Mouse (Mus musculus) left cerebral cortex, postnatal 14 days (tissue): ENCODE results near the gene Ttc30a2. TPM values are rescaled to one million over a fixed set of nuclear protein-coding genes. Genes with fewer than 3 reads are reported as not detected.
"Not testable (repeated sequence)": the region's sequence is repeated elsewhere in the genome, so short reads cannot be mapped to it uniquely, and the experiment has no call there.

Experiments
- DNase-seq, 2 experiments: peaks; one replicate each; pipeline ENCODE4 v3.0.0; 2021 to 2022; ENCODE audit warnings: low spot score in 2 of 2, mixed read lengths in 1 of 2
- intact Hi-C: fragments of 180-260 bp; cut with DNase I; formaldehyde crosslinking; loops from one replicate; pipeline ENCODE4 v1.15.1; 2025
- long read RNA-seq, 2 experiments: library from polyadenylated mRNA; stranded (forward); transcript quantifications; one replicate each; pipeline ENCODE4 v2.0.0; 2021
- total RNA-seq, 2 experiments: library from RNA; stranded (reverse); gene quantifications; 2 replicates each; pipeline ENCODE4 v1.2.3; 2021

Ttc30a2 gene
- total RNA-seq, result under 1 TPM; 0.24 to 0.30 TPM
- long read RNA-seq, experiment 1, result 0 reads
- long read RNA-seq, experiment 2, result 0 reads

- intact Hi-C loops, result not testable (repeated sequence)
- peak in 1 of 2 experiments; percentile 54 for DNase-seq
These were observed at the start of gene Ttc30a2 for GRCm38 (mm10) chr2:75977752-75978368. Gene Ttc30a2 (minus strand): TSS chr2:75978170.

- intact Hi-C loops, result no loop called here
- no peak for DNase-seq
These were observed 38.9 kb upstream of the Ttc30a2 start for GRCm38 (mm10) chr2:76016890-76017289.

DNA sequence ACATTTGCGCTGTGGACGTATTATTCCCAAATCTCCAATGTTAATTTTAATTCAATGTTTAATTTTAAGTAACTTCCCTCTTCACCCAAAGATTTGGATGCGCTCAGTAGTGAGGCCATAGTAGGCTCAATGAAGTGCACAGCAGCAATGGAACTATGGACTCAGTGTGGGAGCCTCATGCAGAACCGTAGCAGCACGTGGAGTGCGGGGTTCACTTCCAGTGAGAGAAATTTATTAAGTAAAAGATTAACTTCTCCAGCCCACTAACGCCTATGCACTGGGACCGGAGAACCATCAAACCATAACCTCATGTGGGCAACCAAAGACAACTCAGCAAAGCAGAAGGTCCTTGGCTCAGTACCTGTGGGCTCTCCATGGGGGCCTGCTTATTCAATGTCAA is 38.2 kb upstream of the Ttc30a2 start:
- intact Hi-C loops, result no loop called here
- no peak for DNase-seq

GRCm38 (mm10) chr2:76015460-76015859 is 37.5 kb upstream of the Ttc30a2 start:
- no peak for DNase-seq
- intact Hi-C loops, result no loop called here

- intact Hi-C loops, result no loop called here
- DNase-seq, result no peak
These were observed 36.7 kb upstream of the Ttc30a2 start for GRCm38 (mm10) chr2:76014659-76015058.

DNA sequence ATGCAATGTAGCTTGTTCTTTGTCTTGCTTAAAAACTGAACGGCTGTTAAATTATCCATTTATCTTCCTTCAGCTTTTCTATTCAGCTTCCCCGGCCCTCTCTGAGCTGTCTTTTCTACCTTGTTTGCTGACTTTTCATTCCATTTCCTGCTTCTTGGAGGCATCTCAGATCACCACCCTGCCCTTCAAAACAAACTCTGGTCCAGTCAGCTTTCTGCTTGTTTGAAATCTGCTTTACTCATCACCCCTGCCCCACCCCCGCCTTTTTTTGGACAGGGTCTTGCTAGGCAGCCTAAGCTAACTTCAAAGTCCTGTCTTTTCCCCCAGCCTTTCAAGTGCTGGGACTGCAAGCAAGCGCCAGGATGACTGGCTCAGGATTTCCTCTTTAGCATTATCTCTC is 28.2 kb upstream of the Ttc30a2 start:
- DNase-seq, result no peak
- intact Hi-C loops, result no loop called here

DNA sequence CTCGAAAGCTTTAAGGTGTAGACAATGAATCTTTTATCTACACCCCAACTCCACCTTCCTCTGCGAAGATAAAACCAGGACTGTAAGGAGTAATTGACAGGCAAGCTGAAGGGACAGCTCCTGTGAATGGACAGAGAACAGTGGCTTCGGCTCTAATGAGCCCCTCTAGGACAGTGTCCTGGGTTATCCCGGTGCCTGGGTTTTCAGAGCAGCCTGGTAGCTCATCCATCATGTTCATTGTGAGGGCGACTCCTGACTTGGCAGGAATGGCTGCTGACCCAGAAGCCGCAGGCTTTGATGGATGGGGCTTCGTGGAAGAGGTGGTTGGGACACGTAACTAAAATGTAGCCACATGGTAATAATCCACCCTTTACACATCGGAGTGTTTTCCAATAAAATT is 24.9 kb upstream of the Ttc30a2 start:
- intact Hi-C loops, result no loop called here
- no peak for DNase-seq

GRCm38 (mm10) chr2:76001392-76001791 is 23.4 kb upstream of the Ttc30a2 start:
- peak; percentile 38 to 69 for DNase-seq
- intact Hi-C loops, result no loop called here

GRCm38 (mm10) chr2:75999636-76000035 is 21.7 kb upstream of the Ttc30a2 start:
- intact Hi-C loops, result no loop called here
- no peak for DNase-seq

DNA sequence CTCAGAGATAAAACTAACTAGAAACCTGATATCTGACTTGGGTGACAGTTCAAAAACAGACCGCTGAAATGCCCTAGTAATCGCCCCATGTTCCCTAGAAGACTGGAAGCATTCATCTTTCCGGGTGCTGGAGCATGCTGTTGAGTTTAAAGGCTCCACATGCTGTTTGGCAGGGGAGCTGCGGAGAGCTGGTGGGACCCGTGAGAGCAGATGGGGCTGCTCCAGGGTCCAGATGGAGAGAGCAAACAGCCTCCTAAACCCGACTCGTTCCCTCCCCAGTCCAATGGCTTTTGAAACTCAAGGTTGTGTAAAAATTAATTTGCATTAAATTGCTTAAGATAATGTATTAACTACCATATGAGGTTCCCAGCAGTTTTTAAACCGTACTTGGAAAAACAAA is 20.7 kb upstream of the Ttc30a2 start:
- DNase-seq, result no peak
- intact Hi-C loops, result no loop called here

GRCm38 (mm10) chr2:75997726-75998125 is 19.8 kb upstream of the Ttc30a2 start:
- intact Hi-C loops, result no loop called here
- no peak for DNase-seq

GRCm38 (mm10) chr2:75994841-75995240 is 16.9 kb upstream of the Ttc30a2 start:
- intact Hi-C loops, result no loop called here

DNA sequence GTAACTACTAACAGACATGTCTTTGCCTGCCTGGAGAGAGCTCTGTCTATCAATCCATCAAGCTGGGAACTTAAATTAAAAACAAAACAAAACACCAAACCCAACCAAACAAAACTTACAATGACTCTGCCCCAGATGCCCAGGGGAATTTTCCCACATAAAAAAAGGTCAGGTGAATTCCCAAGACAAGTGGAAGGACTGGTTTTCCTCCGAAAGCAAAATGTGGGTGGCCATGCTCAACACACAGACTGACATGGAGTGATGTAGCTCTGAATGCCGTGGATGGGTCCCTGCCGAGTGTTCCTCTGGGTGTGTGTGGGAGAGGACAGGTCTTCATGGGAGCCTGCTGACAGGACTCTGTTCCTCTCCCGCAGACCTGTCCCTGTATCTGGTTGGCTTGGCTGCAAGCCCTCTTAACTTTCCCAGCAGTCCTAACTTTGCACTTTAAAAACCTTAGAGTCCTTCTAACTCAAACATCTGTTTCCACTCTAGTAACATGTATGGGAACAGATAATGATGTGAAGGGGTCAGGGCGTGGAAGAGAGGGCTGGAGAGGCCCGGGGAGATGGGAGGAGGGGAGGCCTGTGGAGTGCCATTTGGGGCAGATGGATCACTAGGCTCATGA is 13.7 kb upstream of the Ttc30a2 start:
- intact Hi-C loops, result no loop called here
- no peak for DNase-seq

More at GRCm38 (mm10) chr2:75994841-75995240, 16.9 kb upstream of the Ttc30a2 start:
- no peak for DNase-seq

GRCm38 (mm10) chr2:75990885-75991539 is 13.0 kb upstream of the Ttc30a2 start:
- intact Hi-C loops, result no loop called here
- peak; percentile 58 to 65 for DNase-seq

DNA sequence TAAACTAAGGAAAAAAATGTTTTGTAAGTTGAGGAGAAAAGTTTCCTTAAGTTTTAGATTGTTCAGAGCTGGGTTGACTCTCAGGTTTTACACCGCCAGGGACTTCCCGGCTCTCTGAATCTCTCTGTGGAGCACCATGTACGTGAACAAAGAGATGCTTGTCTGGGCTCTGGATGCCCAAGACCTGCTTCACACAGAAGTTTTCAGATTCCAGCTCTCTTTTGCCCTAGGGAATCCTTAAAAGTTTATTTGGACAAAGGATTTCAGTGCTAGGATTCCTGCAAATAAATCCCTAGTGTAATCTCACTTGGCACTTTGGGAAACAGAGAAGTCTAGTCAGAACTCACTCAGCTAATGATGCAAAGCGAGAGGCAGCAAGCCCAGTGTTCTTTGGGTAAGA is 11.7 kb upstream of the Ttc30a2 start:
- no peak for DNase-seq
- intact Hi-C loops, result no loop called here

DNA sequence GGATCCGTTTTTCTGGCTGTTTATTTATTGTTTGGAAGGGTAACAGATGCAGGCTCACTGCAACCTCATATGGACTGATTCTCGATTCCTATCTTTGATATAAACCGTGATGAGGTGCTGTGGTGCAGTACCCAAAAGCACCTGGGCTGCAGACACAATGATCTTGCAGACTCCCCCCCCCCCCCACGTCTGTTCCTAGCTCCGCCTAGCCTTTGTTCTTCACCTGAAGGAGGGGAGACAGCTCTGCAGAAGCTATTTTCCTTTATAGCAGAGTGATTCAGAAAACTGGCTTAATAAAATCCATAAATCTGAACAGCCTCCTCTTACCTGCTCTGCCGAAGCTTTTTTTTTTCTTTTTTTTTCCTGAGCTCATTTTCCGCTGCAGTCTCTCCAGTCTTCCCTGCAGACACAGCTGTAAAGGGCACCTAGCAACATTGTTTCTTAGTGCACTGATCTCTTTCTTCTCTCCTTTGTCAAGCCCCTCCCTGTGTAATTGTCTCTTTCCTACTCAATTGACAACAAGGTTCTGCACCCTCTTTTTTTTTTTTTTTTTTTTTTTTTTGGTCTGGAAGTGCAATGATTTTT is 10.9 kb upstream of the Ttc30a2 start:
- DNase-seq, result no peak
- intact Hi-C loops, result no loop called here

- DNase-seq, result no peak
- intact Hi-C loops, result no loop called here
These were observed 10.4 kb upstream of the Ttc30a2 start for GRCm38 (mm10) chr2:75988378-75988777.

DNA sequence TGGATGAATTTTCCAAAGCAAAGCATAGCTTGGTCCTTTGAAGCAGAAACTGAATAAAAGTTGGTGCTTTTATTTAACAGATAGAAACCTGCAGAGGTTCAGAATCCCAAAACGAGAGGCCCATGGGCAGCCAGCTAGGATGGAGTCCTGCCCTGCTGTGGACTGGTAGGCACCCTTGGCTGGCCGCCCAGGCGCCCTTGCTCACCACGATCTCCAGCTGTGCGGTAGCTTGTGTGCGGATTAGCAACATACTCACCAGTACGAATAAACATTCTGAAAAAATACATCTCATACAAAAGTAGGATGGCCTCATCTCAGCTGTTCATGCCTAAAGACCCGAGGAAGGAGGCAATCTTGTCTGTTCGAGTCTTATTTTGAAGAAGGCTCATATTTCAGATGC is 9.8 kb upstream of the Ttc30a2 start:
- no peak for DNase-seq
- intact Hi-C loops, result no loop called here

DNA sequence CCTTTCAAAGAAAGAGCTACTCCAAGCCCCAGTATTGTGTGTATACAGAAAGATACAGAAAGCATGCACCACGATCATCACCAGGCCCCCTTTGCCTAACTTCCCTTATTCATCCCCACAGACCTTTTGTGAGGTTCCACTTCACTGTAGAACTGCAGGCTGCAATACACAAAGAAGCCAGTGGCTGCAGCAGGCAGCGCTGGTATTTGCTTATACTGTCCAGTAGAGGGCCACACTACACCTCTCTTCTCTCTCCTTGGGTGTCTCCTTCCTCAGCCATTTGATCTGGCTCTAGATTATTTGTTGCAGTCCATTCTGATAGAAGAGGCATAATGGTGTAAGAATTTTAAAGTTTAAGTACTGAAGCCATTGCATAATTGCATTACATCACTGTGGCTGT is 7.2 kb upstream of the Ttc30a2 start:
- DNase-seq, result peak; percentile 82 to 92
- intact Hi-C loops, result loop anchor here (2.0 kb wide), 1 partner anchor 86 kb away; no protein-coding TSS in a partner anchor

- no peak for DNase-seq
- intact Hi-C loops, result loop anchor here (2.0 kb wide), 1 partner anchor 87 kb away; no protein-coding TSS in a partner anchor
These were observed 5.9 kb upstream of the Ttc30a2 start for GRCm38 (mm10) chr2:75983847-75984246.
